Mouse (Mus musculus) hindbrain, embryonic 12.5 days (tissue): Measurements from ENCODE around the gene Msn. TPM values are rescaled to one million over a fixed set of nuclear protein-coding genes. Genes with fewer than 3 reads are reported as not detected.

ENCODE experiments used
- ATAC-seq: fragments of 200-750 bp; cut with Nextera tagmentation; 2 replicates; pipeline ENCODE4 v1.8.0; 2017; ENCODE audit warnings: moderate TSS enrichment; ENCODE audit not compliant: low FRiP score
- H3K27ac ChIP-seq: fragments of 300-500 bp; sonication (generic); 2 replicates; pipeline ENCODE4 v1.5.1; 2016; ENCODE audit warnings: mild to moderate bottlenecking
- H3K27me3 ChIP-seq: fragments of 300-500 bp; sonication (generic); 2 replicates; pipeline ENCODE4 v1.6.1; 2016; ENCODE audit warnings: mild to moderate bottlenecking
- H3K36me3 ChIP-seq: fragments of 300-500 bp; sonication (generic); 2 replicates; pipeline ENCODE4 v1.6.1; 2016; ENCODE audit warnings: mild to moderate bottlenecking
- H3K4me1 ChIP-seq: fragments of 300-500 bp; sonication (generic); 2 replicates; pipeline ENCODE4 v1.6.1; 2016
- H3K4me2 ChIP-seq: fragments of 300-500 bp; sonication (generic); replicated peaks from 2 replicates; pipeline ENCODE4 v1.6.1; 2016; ENCODE audit warnings: mild to moderate bottlenecking
- H3K4me3 ChIP-seq: fragments of 300-500 bp; sonication (generic); 2 replicates; pipeline ENCODE4 v1.5.1; 2016; ENCODE audit warnings: mild to moderate bottlenecking
- H3K9ac ChIP-seq: fragments of 300-500 bp; sonication (generic); 2 replicates; pipeline ENCODE4 v1.6.1; 2016; ENCODE audit warnings: mild to moderate bottlenecking, moderate library complexity
- H3K9me3 ChIP-seq: fragments of 300-500 bp; sonication (generic); replicated peaks from 2 replicates; pipeline ENCODE4 v1.6.1; 2016; ENCODE audit warnings: mild to moderate bottlenecking
- WGBS: fragments of 180-500 bp; shearing (Covaris S2); methylation state at CpG from one replicate; pipeline ENCODE4 v1.1.7; 2016; 5-methylcytosine and 5-hydroxymethylcytosine counted together
- polyA plus RNA-seq: library from polyadenylated mRNA; unstranded; fragments of >200 nt; fragmentation: Nextera tagmentation; extraction: Ambion mirVana; gene quantifications from 2 replicates; pipeline ENCODE4 v1.2.1, GENCODE M21; 2016

The Msn gene
- polyA plus RNA-seq: 81.5 and 88.4 TPM in 2 replicates

GRCm38 (mm10) chrX:96095509-96096499, at the start of gene Msn:
Gene Msn (plus strand): TSS chrX:96096042.
- H3K4me2 ChIP-seq: peak within 1 kb of the TSS; percentile 58
- peak within 1 kb of the TSS; percentile 56 for H3K9ac ChIP-seq
- 22% methylated on average over 38 of the region's 44 CpGs for WGBS
- peak; percentile 75 for ATAC-seq
- H3K27ac ChIP-seq: peak within 1 kb of the TSS; percentile 7; the same call in 1 of the 2 replicates
- no peaks in the 10 kb centered on the region for H3K4me1 ChIP-seq
- peak within 1 kb of the TSS; percentile 46 for H3K4me3 ChIP-seq
- H3K36me3 ChIP-seq: no peaks in the 10 kb centered on the region
- H3K27me3 ChIP-seq: no peaks in the 10 kb centered on the region
- H3K9me3 ChIP-seq: no peaks in the 10 kb centered on the region

- Histone ChIP-seq H3K9ac (no peak overlapping the region), H3K4me3 (no peak overlapping the region), H3K27me3 (no peaks in the 10 kb centered on the region), H3K27ac (no peak overlapping the region), H3K9me3 (no peaks in the 10 kb centered on the region), H3K4me1 (no peaks in the 10 kb centered on the region), H3K4me2 (no peak overlapping the region), H3K36me3 (no peaks in the 10 kb centered on the region)
- WGBS: 71% methylated on average over 1 of the region's 1 CpGs
- no peak for ATAC-seq
Measured at GRCm38 (mm10) chrX:96052798-96053197, 43.0 kb upstream of the Msn start.

- Histone ChIP-seq H3K27me3 (no peaks in the 10 kb centered on the region), H3K27ac (no peak overlapping the region), H3K9me3 (no peaks in the 10 kb centered on the region), H3K9ac (no peak overlapping the region), H3K36me3 (no peaks in the 10 kb centered on the region), H3K4me2 (no peak overlapping the region), H3K4me3 (no peak overlapping the region), H3K4me1 (no peaks in the 10 kb centered on the region)
- ATAC-seq: no peak
Measured at GRCm38 (mm10) chrX:96077747-96078146, 18.1 kb upstream of the Msn start.

GRCm38 (mm10) chrX:96086259-96086658, 9.6 kb upstream of the Msn start:
- Histone ChIP-seq H3K4me3 (no peak overlapping the region), H3K4me1 (no peaks in the 10 kb centered on the region), H3K36me3 (no peaks in the 10 kb centered on the region), H3K9ac (no peak overlapping the region), H3K27me3 (no peaks in the 10 kb centered on the region), H3K9me3 (no peaks in the 10 kb centered on the region), H3K4me2 (no peak overlapping the region), H3K27ac (no peak overlapping the region)
- ATAC-seq: no peak
- WGBS: 37% methylated on average over 2 of the region's 2 CpGs

GRCm38 (mm10) chrX:96096513-96097210, 820 bp downstream of the Msn start:
- peak; percentile 49 for ATAC-seq
- WGBS: 20% methylated on average over 15 of the region's 15 CpGs

GRCm38 (mm10) chrX:96097491-96097970, 1.7 kb downstream of the Msn start:
- peak overlapping the region; percentile 46 for H3K4me3 ChIP-seq

More at GRCm38 (mm10) chrX:96096513-96097210, 820 bp downstream of the Msn start:
- H3K27me3 ChIP-seq: no peaks in the 10 kb centered on the region
- peak overlapping the region; percentile 46 for H3K4me3 ChIP-seq
- peak overlapping the region; percentile 58 for H3K4me2 ChIP-seq
- H3K9ac ChIP-seq: peak overlapping the region; percentile 56; the same call in 1 of the 2 replicates
- H3K9me3 ChIP-seq: no peaks in the 10 kb centered on the region
- no peaks in the 10 kb centered on the region for H3K4me1 ChIP-seq
- no peaks in the 10 kb centered on the region for H3K36me3 ChIP-seq
- H3K27ac ChIP-seq: peak overlapping the region; percentile 7; the same call in 1 of the 2 replicates

GRCm38 (mm10) chrX:96099003-96099402, 3.2 kb downstream of the Msn start:
- no peak overlapping the region for H3K4me3 ChIP-seq
- H3K9me3 ChIP-seq: no peaks in the 10 kb centered on the region
- ATAC-seq: no peak
- no peaks in the 10 kb centered on the region for H3K27me3 ChIP-seq
- no peak overlapping the region for H3K4me2 ChIP-seq
- H3K4me1 ChIP-seq: no peaks in the 10 kb centered on the region
- H3K36me3 ChIP-seq: no peaks in the 10 kb centered on the region
- H3K9ac ChIP-seq: no peak overlapping the region
- H3K27ac ChIP-seq: no peak overlapping the region
- 85% methylated on average over 2 of the region's 2 CpGs for WGBS

More at GRCm38 (mm10) chrX:96097491-96097970, 1.7 kb downstream of the Msn start:
- Histone ChIP-seq H3K4me1 (no peaks in the 10 kb centered on the region), H3K27ac (no peak overlapping the region), H3K9ac (no peak overlapping the region), H3K4me2 (peak overlapping the region; percentile 58), H3K27me3 (no peaks in the 10 kb centered on the region), H3K36me3 (no peaks in the 10 kb centered on the region), H3K9me3 (no peaks in the 10 kb centered on the region)
- ATAC-seq: no peak
- WGBS: 55% methylated on average over 5 of the region's 5 CpGs

- Histone ChIP-seq H3K27ac (no peak overlapping the region), H3K36me3 (no peaks in the 10 kb centered on the region), H3K4me1 (no peaks in the 10 kb centered on the region), H3K9me3 (no peaks in the 10 kb centered on the region), H3K9ac (no peak overlapping the region), H3K4me3 (no peak overlapping the region), H3K4me2 (no peak overlapping the region), H3K27me3 (no peaks in the 10 kb centered on the region)
- 81% methylated on average over 3 of the region's 3 CpGs for WGBS
- ATAC-seq: no peak
Measured at GRCm38 (mm10) chrX:96107427-96108291, 11.8 kb downstream of the Msn start.

GRCm38 (mm10) chrX:96113106-96113634, 17.3 kb downstream of the Msn start:
- no peaks in the 10 kb centered on the region for H3K9me3 ChIP-seq
- ATAC-seq: no peak
- no peak overlapping the region for H3K9ac ChIP-seq
- no peaks in the 10 kb centered on the region for H3K4me1 ChIP-seq
- H3K36me3 ChIP-seq: no peaks in the 10 kb centered on the region
- H3K27ac ChIP-seq: no peak overlapping the region
- no peak overlapping the region for H3K4me2 ChIP-seq
- H3K27me3 ChIP-seq: no peaks in the 10 kb centered on the region
- no peak overlapping the region for H3K4me3 ChIP-seq

GRCm38 (mm10) chrX:96115501-96115900, 19.7 kb downstream of the Msn start:
- Histone ChIP-seq H3K9ac (no peak overlapping the region), H3K4me2 (no peak overlapping the region), H3K9me3 (no peaks in the 10 kb centered on the region), H3K4me1 (no peaks in the 10 kb centered on the region), H3K36me3 (no peaks in the 10 kb centered on the region), H3K27me3 (no peaks in the 10 kb centered on the region), H3K27ac (no peak overlapping the region), H3K4me3 (no peak overlapping the region)
- no peak for ATAC-seq

GRCm38 (mm10) chrX:96117366-96117765, 21.5 kb downstream of the Msn start:
- H3K27ac ChIP-seq: no peak overlapping the region
- no peak overlapping the region for H3K4me2 ChIP-seq
- H3K36me3 ChIP-seq: no peaks in the 10 kb centered on the region
- H3K4me1 ChIP-seq: no peaks in the 10 kb centered on the region
- WGBS: 82% methylated on average over 1 of the region's 1 CpGs
- no peak for ATAC-seq
- H3K9me3 ChIP-seq: no peaks in the 10 kb centered on the region
- H3K4me3 ChIP-seq: no peak overlapping the region
- H3K9ac ChIP-seq: no peak overlapping the region
- H3K27me3 ChIP-seq: no peaks in the 10 kb centered on the region
